Mouse (Mus musculus) liver, postnatal 0 days (tissue): ENCODE results near the gene Xrcc2. TPM values are rescaled to one million over a fixed set of nuclear protein-coding genes. Genes with fewer than 3 reads are reported as not detected.

ENCODE experiments used
- ATAC-seq: fragments of 200-750 bp; cut with Nextera tagmentation; 2 replicates; pipeline ENCODE4 v1.8.0; 2017; ENCODE audit warnings: mild to moderate bottlenecking, moderate library complexity
- DNase-seq: peaks from one replicate; pipeline ENCODE4 v3.0.0-alpha.2; 2016
- H3K27ac ChIP-seq: fragments of 300-500 bp; sonication (generic); 2 replicates; pipeline ENCODE4 v1.5.1; 2014; ENCODE audit warnings: antibody characterized with exemption, moderate library complexity, mild to moderate bottlenecking, low read depth
- H3K27me3 ChIP-seq: fragments of 300-500 bp; sonication (generic); 2 replicates; pipeline ENCODE4 v1.6.1; 2014; ENCODE audit warnings: low read length, control low read depth, mixed read lengths; ENCODE audit not compliant: insufficient read depth
- H3K36me3 ChIP-seq: fragments of 300-500 bp; sonication (generic); replicated peaks from 2 replicates; pipeline ENCODE4 v1.6.1; 2014; ENCODE audit warnings: mild to moderate bottlenecking, control low read depth, low read length, moderate library complexity, mixed read lengths; ENCODE audit not compliant: insufficient read depth
- H3K4me1 ChIP-seq: fragments of 300-500 bp; sonication (generic); 2 replicates; pipeline ENCODE4 v1.6.1; 2014; ENCODE audit warnings: antibody characterized with exemption, mild to moderate bottlenecking, control low read depth; ENCODE audit not compliant: insufficient read depth
- H3K4me2 ChIP-seq: fragments of 300-500 bp; sonication (generic); 2 replicates; pipeline ENCODE4 v1.6.1; 2014; ENCODE audit warnings: low read depth, mild to moderate bottlenecking, low read length, moderate library complexity, mixed read lengths
- H3K4me3 ChIP-seq: fragments of 300-500 bp; sonication (generic); 2 replicates; pipeline ENCODE4 v1.5.1; 2014; ENCODE audit warnings: low read depth, low read length
- H3K9ac ChIP-seq: fragments of 300-500 bp; sonication (generic); replicated peaks from 2 replicates; pipeline ENCODE4 v1.6.1; 2014; ENCODE audit warnings: mild to moderate bottlenecking, moderate library complexity
- H3K9me3 ChIP-seq: fragments of 300-500 bp; sonication (generic); 2 replicates; pipeline ENCODE4 v1.6.1; 2016; ENCODE audit warnings: mild to moderate bottlenecking, control low read depth, low read length, mixed read lengths
- CTCF ChIP-seq: sonication (generic); IDR thresholded peaks from 2 replicates; pipeline ENCODE4 v1.5.1; 2016; ENCODE audit warnings: antibody characterized with exemption, low read depth
- EP300 ChIP-seq: IDR thresholded peaks from 2 replicates; pipeline ENCODE4 v1.6.1; 2016; ENCODE audit warnings: antibody characterized with exemption, low read depth, mild to moderate bottlenecking
- WGBS: fragments of 180-500 bp; shearing (Covaris S2); extraction: QIAGEN DNeasy Blood & Tissue Kit; methylation state at CpG from one replicate; pipeline ENCODE4 v1.1.7; 2014; ENCODE audit not compliant: insufficient replicate concordance; 5-methylcytosine and 5-hydroxymethylcytosine counted together
- polyA plus RNA-seq: library from polyadenylated mRNA; unstranded; fragments of >200 nt; fragmentation: Nextera tagmentation; extraction: Ambion mirVana; gene quantifications from 2 replicates; pipeline ENCODE4 v1.2.1, GENCODE M21; 2015

The Xrcc2 gene
- polyA plus RNA-seq: 1.4 and 1.9 TPM in 2 replicates

DNA sequence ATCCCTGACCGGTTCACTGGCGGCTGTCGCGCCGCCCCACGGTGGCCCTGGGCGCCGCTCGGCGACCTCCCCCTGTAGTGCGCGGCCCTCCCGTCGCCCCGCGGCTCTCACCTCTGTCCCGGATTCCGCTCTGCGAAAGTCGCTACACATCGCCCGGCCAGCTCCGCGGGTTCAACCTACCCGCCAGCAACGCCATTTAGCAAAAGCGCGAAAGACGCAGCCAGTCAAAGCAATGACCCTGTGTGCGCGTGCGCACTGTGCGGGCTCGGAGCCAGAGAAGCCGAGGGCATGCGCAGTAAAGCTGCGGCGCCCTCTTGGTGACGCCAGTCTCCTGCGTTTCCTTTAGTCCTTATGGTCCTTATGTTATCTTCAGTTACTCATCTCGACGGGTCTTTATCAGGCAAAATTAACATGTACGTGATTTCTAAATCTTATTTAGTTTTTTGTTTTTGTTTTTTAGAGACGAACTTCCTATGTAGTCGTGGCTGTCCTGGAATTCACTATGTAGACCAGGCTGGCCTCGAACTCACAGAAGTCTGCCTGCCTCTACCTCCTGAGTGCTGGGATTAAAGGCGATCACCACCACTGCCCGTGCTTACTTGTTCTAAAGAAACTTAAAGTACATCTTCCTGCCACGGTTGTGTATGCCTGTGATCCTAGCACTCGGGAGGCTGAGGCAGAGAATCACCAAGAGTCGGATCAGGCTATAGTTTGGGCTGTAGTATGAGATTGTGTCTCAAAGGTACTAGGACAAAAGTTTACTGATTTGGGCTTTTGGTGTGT lies at the start of gene Xrcc2:
Gene Xrcc2, minus strand, starts transcription at position 259 of the 783 bp plus-strand sequence.
- no peaks in the 10 kb centered on the region for H3K36me3 ChIP-seq
- H3K9me3 ChIP-seq: no peaks in the 10 kb centered on the region
- peak within 1 kb of the TSS; percentile 92 for H3K4me2 ChIP-seq
- no peaks in the 10 kb centered on the region for H3K27me3 ChIP-seq
- peaks cover 13% of the 10 kb centered on the region for H3K4me1 ChIP-seq
- H3K27ac ChIP-seq: peak within 1 kb of the TSS; percentile 74
- ATAC-seq: peak; percentile 98
- peak; percentile 94 for DNase-seq
- no peak for TF ChIP-seq EP300
- TF ChIP-seq CTCF: peak; percentile 16; the same call in 1 of the 2 replicates
- peak within 1 kb of the TSS; percentile 87 for H3K9ac ChIP-seq
- peak within 1 kb of the TSS; percentile 91 for H3K4me3 ChIP-seq
- 9% methylated on average over 51 of the region's 51 CpGs for WGBS

DNA sequence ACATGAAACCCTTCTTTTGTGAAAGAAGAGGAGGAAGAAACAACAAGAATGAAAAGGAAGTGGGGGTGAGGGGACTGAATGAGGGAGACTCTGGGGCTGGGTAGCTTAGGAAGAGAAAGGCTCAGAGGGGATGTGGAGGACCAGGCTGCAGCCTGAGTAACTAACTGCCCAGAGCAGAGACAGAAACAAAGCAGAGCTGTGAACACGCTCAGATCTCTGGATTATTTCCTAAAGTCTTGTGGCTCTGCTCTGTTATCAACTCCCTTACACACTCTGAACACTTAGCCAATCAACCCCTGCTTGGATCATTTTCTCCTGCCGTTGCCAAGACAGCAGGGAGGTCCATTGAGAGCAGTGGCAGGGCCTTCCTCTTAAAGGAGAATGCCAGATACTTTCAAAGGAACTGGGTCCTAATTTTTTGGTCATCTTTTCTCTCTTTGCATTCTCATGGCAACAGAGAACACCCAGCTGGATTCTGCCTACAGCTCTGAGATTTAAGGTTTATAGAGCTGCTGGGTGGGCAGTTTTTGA lies 48.7 kb upstream of the Xrcc2 start:
- DNase-seq (no peak), ATAC-seq (no peak)
- no peaks in the 10 kb centered on the region for H3K36me3 ChIP-seq
- H3K4me3 ChIP-seq: no peak overlapping the region
- no peak overlapping the region for H3K4me2 ChIP-seq
- no peaks in the 10 kb centered on the region; the same call in 1 of the 2 replicates for H3K27me3 ChIP-seq
- H3K9me3 ChIP-seq: no peaks in the 10 kb centered on the region
- no peak overlapping the region for H3K9ac ChIP-seq
- TF ChIP-seq CTCF (no peak), EP300 (no peak)
- peaks cover under 1% of the 10 kb centered on the region; the same call in 1 of the 2 replicates for H3K4me1 ChIP-seq
- H3K27ac ChIP-seq: no peak overlapping the region
- 22% methylated on average over 2 of the region's 2 CpGs for WGBS

DNA sequence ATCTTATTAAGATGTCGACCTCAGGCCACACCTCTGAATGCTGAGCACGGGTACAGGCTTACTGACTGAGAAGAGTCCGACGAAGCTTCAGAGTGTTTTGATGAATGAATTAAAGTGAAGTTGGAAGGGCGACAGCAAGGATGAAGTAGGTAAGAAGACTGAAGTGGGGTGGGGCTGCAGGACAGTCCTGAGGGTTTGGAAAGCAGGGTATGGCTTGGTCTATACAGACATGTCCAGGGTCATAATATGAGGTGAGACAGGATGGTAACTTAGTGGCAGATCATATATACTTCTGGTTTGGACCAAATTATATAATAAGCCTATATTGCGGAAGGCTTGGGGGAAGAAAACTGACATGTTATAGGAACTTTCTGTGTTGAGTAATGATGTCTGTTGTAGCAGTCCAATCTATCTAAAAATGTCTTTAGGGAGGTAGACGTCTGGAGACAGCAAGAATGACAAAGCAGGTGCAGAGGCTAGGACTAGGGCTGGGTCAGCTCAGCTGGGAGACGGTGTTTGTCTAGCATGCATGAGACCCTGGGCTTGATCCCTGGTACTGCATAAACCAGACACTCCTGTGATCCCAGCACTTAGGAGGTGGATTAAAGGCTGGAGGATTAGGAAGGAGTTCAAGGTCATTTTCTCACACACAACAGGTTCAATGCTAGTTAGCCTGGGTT lies 48.1 kb upstream of the Xrcc2 start:
- H3K9me3 ChIP-seq: no peaks in the 10 kb centered on the region
- no peak overlapping the region for H3K27ac ChIP-seq
- no peak overlapping the region for H3K9ac ChIP-seq
- TF ChIP-seq EP300 (no peak), CTCF (no peak)
- H3K36me3 ChIP-seq: no peaks in the 10 kb centered on the region
- DNase-seq: no peak
- no peak for ATAC-seq
- no peaks in the 10 kb centered on the region for H3K27me3 ChIP-seq
- H3K4me1 ChIP-seq: no peaks in the 10 kb centered on the region
- 55% methylated on average over 8 of the region's 8 CpGs for WGBS
- H3K4me2 ChIP-seq: no peak overlapping the region
- no peak overlapping the region for H3K4me3 ChIP-seq

DNA sequence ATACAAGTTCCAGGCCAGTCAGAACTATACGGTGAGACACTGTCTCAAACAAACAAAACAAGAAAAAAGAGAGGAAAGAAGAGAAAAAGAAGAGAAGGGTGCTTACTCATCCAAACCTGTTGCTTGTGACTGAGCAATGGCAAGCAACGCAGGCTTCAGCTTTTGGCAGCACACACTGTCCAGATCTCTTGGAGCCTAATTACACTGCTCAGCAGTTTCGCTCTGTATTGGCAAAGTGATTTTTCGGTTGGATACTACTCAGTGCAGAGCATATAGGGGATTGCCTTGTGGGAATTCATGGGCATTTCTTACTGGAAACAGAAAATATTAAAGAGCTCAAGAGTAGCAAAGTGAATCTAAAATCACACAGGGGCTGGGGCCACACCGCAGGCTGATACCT lies 47.2 kb upstream of the Xrcc2 start:
- 80% methylated on average over 5 of the region's 5 CpGs for WGBS
- Histone ChIP-seq H3K4me2 (no peak overlapping the region), H3K27ac (no peak overlapping the region), H3K36me3 (no peaks in the 10 kb centered on the region), H3K4me3 (no peak overlapping the region), H3K9me3 (no peaks in the 10 kb centered on the region), H3K4me1 (no peaks in the 10 kb centered on the region), H3K27me3 (no peaks in the 10 kb centered on the region), H3K9ac (no peak overlapping the region)
- no peak for TF ChIP-seq CTCF
- no peak for TF ChIP-seq EP300
- ATAC-seq (no peak), DNase-seq (no peak)

DNA sequence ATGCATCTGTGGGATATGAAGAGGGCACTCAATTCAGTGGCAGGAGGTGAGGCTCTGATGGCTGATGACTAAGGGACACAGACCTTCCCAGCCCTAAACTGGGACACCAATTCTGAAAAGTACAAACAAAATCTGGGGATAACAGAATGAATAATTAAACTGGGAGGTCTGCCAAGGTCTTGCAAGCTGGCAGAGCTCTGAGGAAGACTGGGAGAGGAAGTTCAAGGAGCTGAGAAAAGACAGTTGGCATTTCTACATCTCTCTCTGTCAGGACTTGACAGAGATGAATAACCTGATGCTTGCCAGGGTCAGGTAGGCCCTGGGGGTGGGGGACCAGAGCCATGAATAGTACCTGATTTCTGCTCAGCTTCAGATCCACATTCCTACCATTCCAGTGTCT lies 45.9 kb upstream of the Xrcc2 start:
- no peak for DNase-seq

DNA sequence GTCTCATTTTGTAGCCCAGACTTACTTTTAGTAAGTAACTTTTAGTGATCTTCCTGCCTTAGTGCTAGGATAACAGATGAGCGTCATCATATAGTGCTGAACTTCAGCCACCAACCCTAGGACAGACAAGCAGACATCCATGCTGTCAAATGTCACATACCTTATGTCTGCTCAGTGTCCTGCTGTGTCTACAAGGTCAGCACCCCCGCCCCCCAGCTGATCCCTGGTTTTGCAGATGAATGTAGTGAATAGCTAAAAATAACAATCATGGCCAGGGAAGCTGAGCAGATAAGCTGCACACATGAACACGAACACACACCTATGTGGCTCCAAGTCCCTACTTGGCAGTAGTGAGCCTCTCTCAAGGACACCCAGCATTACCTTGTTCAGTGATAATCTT lies 43.0 kb upstream of the Xrcc2 start:
- no peaks in the 10 kb centered on the region for H3K27me3 ChIP-seq
- 61% methylated on average over 3 of the region's 3 CpGs for WGBS

More for the DNA sequence above, 45.9 kb upstream of the Xrcc2 start:
- Histone ChIP-seq H3K4me3 (no peak overlapping the region), H3K4me2 (no peak overlapping the region), H3K27me3 (no peaks in the 10 kb centered on the region), H3K36me3 (no peaks in the 10 kb centered on the region), H3K4me1 (no peaks in the 10 kb centered on the region), H3K9me3 (no peaks in the 10 kb centered on the region), H3K9ac (no peak overlapping the region), H3K27ac (no peak overlapping the region)
- TF ChIP-seq CTCF (no peak), EP300 (no peak)
- ATAC-seq: no peak

More for the DNA sequence above, 43.0 kb upstream of the Xrcc2 start:
- H3K9me3 ChIP-seq: no peaks in the 10 kb centered on the region
- H3K27ac ChIP-seq: no peak overlapping the region
- no peak overlapping the region for H3K4me3 ChIP-seq
- TF ChIP-seq CTCF (no peak), EP300 (no peak)
- no peak overlapping the region for H3K9ac ChIP-seq
- ATAC-seq: no peak
- no peaks in the 10 kb centered on the region for H3K4me1 ChIP-seq
- no peaks in the 10 kb centered on the region for H3K36me3 ChIP-seq
- no peak overlapping the region for H3K4me2 ChIP-seq
- no peak for DNase-seq
